Mouse (Mus musculus): ENCODE results near the gene Calcoco1.

- TF ChIP-seq POLR2A (IDR thresholded peaks at IDR 0.05; ENCODE audit: insufficient read length, low read depth): no peak
- TF ChIP-seq MAX (IDR thresholded peaks at IDR 0.05; ENCODE audit: low read depth): no peak
- TF ChIP-seq TCF3 (IDR thresholded peaks at IDR 0.05; ENCODE audit: insufficient read length, low read depth): peak; percentile 63
- TF ChIP-seq MYOG (IDR thresholded peaks at IDR 0.05; ENCODE audit: control insufficient read depth in 1 of 3, insufficient read depth in 1 of 3, insufficient read length in 2 of 3, low read depth in 2 of 3): peak; percentile 67 to 97 (median 95)
- TF ChIP-seq E2F4 (IDR thresholded peaks at IDR 0.05; ENCODE audit: insufficient read depth): no peak
- TF ChIP-seq SRF (IDR thresholded peaks at IDR 0.05; ENCODE audit: control insufficient read depth, insufficient read length, low read depth): no peak
Observed at GRCm38 (mm10) chr15:102733233-102733632, 11.3 kb upstream of the Calcoco1 start.
